Mouse (Mus musculus) gonadal fat pad, adult 2 months (tissue): ENCODE measurements around the gene 1700066M21Rik. TPM values are rescaled to one million over a fixed set of nuclear protein-coding genes. Genes with fewer than 3 reads are reported as not detected.

Experiments
- DNase-seq: peaks from one replicate; pipeline ENCODE4 v3.0.0-alpha.2; 2012; ENCODE audit warnings: low read depth
- polyA plus RNA-seq: library from polyadenylated mRNA; depleted of rRNA; stranded (reverse); fragments of >200 nt; gene quantifications from 2 replicates; pipeline ENCODE4 v1.2.3, GENCODE M21; 2012; rRNA removed

1700066M21Rik gene
- 8.1 and 11.4 TPM in 2 replicates for polyA plus RNA-seq

GRCm38 (mm10) chr1:57377376-57378341, at the start of gene 1700066M21Rik:
Gene 1700066M21Rik (plus strand): TSS chr1:57377620.
- DNase-seq: no peak

GRCm38 (mm10) chr1:57329285-57330093, 47.9 kb upstream of the 1700066M21Rik start:
- no peak for DNase-seq

- peak; percentile 42 for DNase-seq
Observed at GRCm38 (mm10) chr1:57330228-57330627, 47.2 kb upstream of the 1700066M21Rik start.

- no peak for DNase-seq
Observed at GRCm38 (mm10) chr1:57332040-57332439, 45.4 kb upstream of the 1700066M21Rik start.

GRCm38 (mm10) chr1:57333550-57334213, 43.7 kb upstream of the 1700066M21Rik start:
- no peak for DNase-seq

- no peak for DNase-seq
Observed at GRCm38 (mm10) chr1:57335200-57335599, 42.2 kb upstream of the 1700066M21Rik start.

GRCm38 (mm10) chr1:57339156-57339796, 38.1 kb upstream of the 1700066M21Rik start:
- no peak for DNase-seq

GRCm38 (mm10) chr1:57341197-57341596, 36.2 kb upstream of the 1700066M21Rik start:
- DNase-seq: no peak

- DNase-seq: no peak
Observed at GRCm38 (mm10) chr1:57347487-57347886, 29.9 kb upstream of the 1700066M21Rik start.

GRCm38 (mm10) chr1:57351941-57352340, 25.5 kb upstream of the 1700066M21Rik start:
- no peak for DNase-seq

GRCm38 (mm10) chr1:57358546-57358945, 18.9 kb upstream of the 1700066M21Rik start:
- DNase-seq: no peak

GRCm38 (mm10) chr1:57367446-57367845, 10.0 kb upstream of the 1700066M21Rik start:
- no peak for DNase-seq

GRCm38 (mm10) chr1:57369111-57369510, 8.3 kb upstream of the 1700066M21Rik start:
- no peak for DNase-seq

- no peak for DNase-seq
Observed at GRCm38 (mm10) chr1:57370451-57370850, 7.0 kb upstream of the 1700066M21Rik start.

- no peak for DNase-seq
Observed at GRCm38 (mm10) chr1:57375276-57375675, 2.1 kb upstream of the 1700066M21Rik start.

GRCm38 (mm10) chr1:57376806-57377205, 614 bp upstream of the 1700066M21Rik start:
- DNase-seq: no peak

GRCm38 (mm10) chr1:57386519-57386918, 9.1 kb downstream of the 1700066M21Rik start:
- no peak for DNase-seq

- DNase-seq: no peak
Observed at GRCm38 (mm10) chr1:57387876-57388275, 10.5 kb downstream of the 1700066M21Rik start.

GRCm38 (mm10) chr1:57388402-57389155, 11.2 kb downstream of the 1700066M21Rik start:
- DNase-seq: no peak

- DNase-seq: no peak
Observed at GRCm38 (mm10) chr1:57390993-57391790, 13.8 kb downstream of the 1700066M21Rik start.
